Mouse (Mus musculus): ENCODE measurements around the gene Nacc1. TPM values are rescaled to one million over a fixed set of nuclear protein-coding genes. Genes with fewer than 3 reads are reported as not detected.

Nacc1 gene
- polyA plus RNA-seq (2012; rRNA removed): 71.5 and 96.6 TPM in 2 replicates

GRCm38 (mm10) chr8:84687705-84688100 lies at the start of gene Nacc1:
Nacc1 (minus strand) TSS chr8:84687862.
- under 1% methylated on average over 36 of the region's 37 CpGs for WGBS
- DNase-seq (ENCODE audit: low read depth, low spot score): no peak

- no peak for DNase-seq (ENCODE audit: low read depth, low spot score)
- 90% methylated on average over 4 of the region's 4 CpGs for WGBS
Measured at GRCm38 (mm10) chr8:84736521-84736920, 48.9 kb upstream of the Nacc1 start.

- no peak for DNase-seq (ENCODE audit: low read depth, low spot score)
- WGBS: 78% methylated on average over 2 of the region's 2 CpGs
Measured at GRCm38 (mm10) chr8:84735597-84735996, 47.9 kb upstream of the Nacc1 start.

GRCm38 (mm10) chr8:84734680-84735079 lies 47.0 kb upstream of the Nacc1 start:
- DNase-seq (ENCODE audit: low read depth, low spot score): no peak
- 69% methylated on average over 2 of the region's 2 CpGs for WGBS

GRCm38 (mm10) chr8:84733959-84734358 lies 46.3 kb upstream of the Nacc1 start:
- no peak for DNase-seq (ENCODE audit: low read depth, low spot score)
- 89% methylated on average over 6 of the region's 6 CpGs for WGBS

GRCm38 (mm10) chr8:84732996-84733395 lies 45.3 kb upstream of the Nacc1 start:
- WGBS: 59% methylated on average over 6 of the region's 6 CpGs
- DNase-seq (ENCODE audit: low read depth, low spot score): no peak

GRCm38 (mm10) chr8:84732545-84732944 lies 44.9 kb upstream of the Nacc1 start:
- DNase-seq (ENCODE audit: low read depth, low spot score): no peak
- WGBS: 45% methylated on average over 5 of the region's 5 CpGs

- WGBS: 25% methylated on average over 11 of the region's 11 CpGs
Measured at GRCm38 (mm10) chr8:84731371-84732177, 43.9 kb upstream of the Nacc1 start.

GRCm38 (mm10) chr8:84730541-84731370 lies 43.1 kb upstream of the Nacc1 start:
- DNase-seq (ENCODE audit: low read depth, low spot score): no peak
- 40% methylated on average over 9 of the region's 9 CpGs for WGBS

More at GRCm38 (mm10) chr8:84731371-84732177, 43.9 kb upstream of the Nacc1 start:
- no peak for DNase-seq (ENCODE audit: low read depth, low spot score)

GRCm38 (mm10) chr8:84729921-84730362 lies 42.3 kb upstream of the Nacc1 start:
- no peak for DNase-seq (ENCODE audit: low read depth, low spot score)
- 79% methylated on average over 16 of the region's 16 CpGs for WGBS

GRCm38 (mm10) chr8:84728474-84728873 lies 40.8 kb upstream of the Nacc1 start:
- DNase-seq (ENCODE audit: low read depth, low spot score): no peak
- WGBS: 70% methylated on average over 3 of the region's 3 CpGs

GRCm38 (mm10) chr8:84725941-84726259 lies 38.2 kb upstream of the Nacc1 start:
- no peak for DNase-seq (ENCODE audit: low read depth, low spot score)
- WGBS: 48% methylated on average over 3 of the region's 3 CpGs

- WGBS: 72% methylated on average over 10 of the region's 10 CpGs
- DNase-seq (ENCODE audit: low read depth, low spot score): no peak
Measured at GRCm38 (mm10) chr8:84725246-84725940, 37.7 kb upstream of the Nacc1 start.

GRCm38 (mm10) chr8:84724683-84725082 lies 37.0 kb upstream of the Nacc1 start:
- no peak for DNase-seq (ENCODE audit: low read depth, low spot score)
- WGBS: 79% methylated on average over 9 of the region's 9 CpGs

GRCm38 (mm10) chr8:84723571-84723900 lies 35.9 kb upstream of the Nacc1 start:
- DNase-seq (ENCODE audit: low read depth, low spot score): no peak
- WGBS: 35% methylated on average over 7 of the region's 7 CpGs

- peak; percentile 75 for DNase-seq (ENCODE audit: low read depth, low spot score)
- WGBS: 5% methylated on average over 10 of the region's 10 CpGs
Measured at GRCm38 (mm10) chr8:84722850-84723570, 35.3 kb upstream of the Nacc1 start, which contains the start of gene G430095P16Rik. G430095P16Rik (plus strand) TSS chr8:84723007.

GRCm38 (mm10) chr8:84722530-84722849 lies 34.8 kb upstream of the Nacc1 start:
- WGBS: 22% methylated on average over 6 of the region's 6 CpGs
- DNase-seq (ENCODE audit: low read depth, low spot score): no peak

- WGBS: 92% methylated on average over 5 of the region's 5 CpGs
- DNase-seq (ENCODE audit: low read depth, low spot score): no peak
Measured at GRCm38 (mm10) chr8:84718959-84719690, 31.5 kb upstream of the Nacc1 start.

- 89% methylated on average over 5 of the region's 5 CpGs for WGBS
- DNase-seq (ENCODE audit: low read depth, low spot score): no peak
Measured at GRCm38 (mm10) chr8:84718476-84718875, 30.8 kb upstream of the Nacc1 start.

All from large intestine, adult 2 months (tissue).